Mouse (Mus musculus) heart, postnatal 0 days (tissue): ENCODE results near the gene 1700016C15Rik.

Experiments used
- CTCF ChIP-seq: IDR thresholded peaks from 2 replicates; pipeline ENCODE4 v1.5.1; 2016; ENCODE audit warnings: antibody characterized with exemption, control low read depth, low read depth
- EP300 ChIP-seq: IDR thresholded peaks from 2 replicates; pipeline ENCODE4 v1.6.1; 2016; ENCODE audit warnings: antibody characterized with exemption, low read depth

DNA sequence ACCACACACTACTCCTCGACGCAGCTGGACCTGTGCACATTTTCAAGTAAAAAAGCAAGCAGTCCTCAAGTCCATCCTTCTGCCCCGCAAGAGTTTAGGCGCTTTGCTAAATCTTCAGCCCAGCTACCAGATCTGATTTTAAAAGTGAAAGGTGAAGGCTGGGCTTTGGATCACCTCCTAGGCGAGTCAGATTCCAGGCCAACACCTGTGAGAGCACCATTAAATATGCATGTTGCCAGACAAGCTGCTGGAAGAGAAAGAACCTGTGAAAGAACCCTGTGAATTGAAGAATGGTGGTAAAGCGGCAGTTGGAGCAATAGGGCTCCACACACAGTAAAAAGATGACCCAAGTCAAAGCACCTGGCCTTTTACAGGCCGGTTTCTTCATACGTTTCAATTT lies 65.3 kb downstream of the 1700016C15Rik start:
- TF ChIP-seq CTCF = no peak
- TF ChIP-seq EP300 = no peak
